ENCODE assay signal across 9 mouse cellular contexts in the genomic region with DNA sequence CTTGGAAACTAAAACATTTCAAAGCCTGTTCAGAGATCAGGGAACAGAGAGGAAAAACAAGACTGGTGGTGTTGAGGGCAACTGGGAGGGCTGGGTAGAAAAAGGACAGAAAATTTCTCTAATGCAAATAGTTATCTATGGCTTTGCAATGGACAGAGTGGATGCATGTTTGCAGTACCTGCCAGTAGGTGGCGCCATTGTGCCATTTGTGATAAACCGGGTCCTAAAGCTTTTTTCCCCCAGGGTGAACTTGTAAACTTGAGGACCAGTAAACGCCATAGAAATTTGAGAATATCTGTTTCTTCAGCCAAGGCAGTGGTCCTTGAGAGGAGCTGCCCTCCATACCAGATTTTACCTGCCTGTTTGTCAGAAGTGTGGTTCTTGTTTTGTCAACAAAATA. TPM values are rescaled to one million over a fixed set of nuclear protein-coding genes. Genes with fewer than 3 reads are reported as not detected.
A peak's percentile ranks its signal among the peaks of the same experiment; 100 is the strongest.
DNase-seq lines count a peak whose midpoint lies in the region; ATAC-seq and TF ChIP-seq lines count a peak whose summit lies in the region.
"Had no signal": no experiment of that assay in that cellular context is flagged by ENCODE, and none has a peak within 500 bp of the region (broad histone marks: within the 10 kb centered on the region; RNA-seq: fewer than 3 reads in every experiment).

No protein-coding gene starts in this region.

- no peaks in the 10 kb centered on the region for H3K27me3 ChIP-seq in kidney, embryonic 16.5 days (ENCODE audit: insufficient read depth, low read length)
- H3K27me3 ChIP-seq: lung, embryonic 15.5 days had no signal

- DNase-seq in kidney, adult 18-20 months: peak; percentile 77
- peak; percentile 72 for DNase-seq in MN1 (ENCODE audit: low spot score)
- peak; percentile 35 for DNase-seq in cerebellum, adult 9-11 months
- peak; percentile 70 for DNase-seq in gastrocnemius, postnatal 14 days
- peak; percentile 56 to 70 for DNase-seq in left cerebral cortex, adult 2 months (ENCODE audit: extremely low spot score in 1 of 2, low spot score in 2 of 2)
- peak; percentile 63 to 78 for DNase-seq in natural killer cell, adult 2 months (ENCODE audit: low spot score in 2 of 2)
- DNase-seq in thymus, postnatal 14 days: peak; percentile 77

- WGBS in kidney, embryonic 16.5 days: 0% methylated on average over 3 of the region's 3 CpGs

- H3K4me3 ChIP-seq in kidney, embryonic 16.5 days (ENCODE audit: low read length): no peak overlapping the region
- H3K4me3 ChIP-seq in left cerebral cortex, adult 2 months: no peak overlapping the region
- H3K4me3 ChIP-seq: lung, embryonic 15.5 days had no signal

- TF ChIP-seq CTCF in left cerebral cortex, adult 2 months (IDR thresholded peaks at IDR 0.05): peak; percentile 93

- H3K9ac ChIP-seq in kidney, embryonic 16.5 days (replicated peaks; ENCODE audit: low read length): no peak overlapping the region
- H3K9ac ChIP-seq: lung, embryonic 15.5 days had no signal

- intact Hi-C loops in gastrocnemius, postnatal 14 days (cut with DNase I; ENCODE audit: low total_unique reads): loop anchor here (5.0 kb wide), 1 partner anchor 69 kb away; a partner anchor contains a TSS
- intact Hi-C loops in left cerebral cortex, adult 2 months (cut with DNase I): loop anchor here (1.0 to 5.0 kb wide), 4 partner anchors 70 to 323 kb away; a partner anchor contains a TSS

- no peak overlapping the region for H3K27ac ChIP-seq in kidney, embryonic 16.5 days (ENCODE audit: low read length)
- no peak overlapping the region for H3K27ac ChIP-seq in left cerebral cortex, adult 2 months
- H3K27ac ChIP-seq: lung, embryonic 15.5 days had no signal

- H3K4me2 ChIP-seq in kidney, embryonic 16.5 days (replicated peaks; ENCODE audit: low read depth, low read length): no peak overlapping the region
- H3K4me2 ChIP-seq: lung, embryonic 15.5 days had no signal

- no peaks in the 10 kb centered on the region for H3K36me3 ChIP-seq in kidney, embryonic 16.5 days (ENCODE audit: insufficient read depth, low read length)
- H3K36me3 ChIP-seq: lung, embryonic 15.5 days had no signal

- no peaks in the 10 kb centered on the region for H3K9me3 ChIP-seq in kidney, embryonic 16.5 days (ENCODE audit: low read length)
- H3K9me3 ChIP-seq: lung, embryonic 15.5 days had no signal

- no peaks in the 10 kb centered on the region for H3K4me1 ChIP-seq in kidney, embryonic 16.5 days (ENCODE audit: insufficient read depth, low read length)
- H3K4me1 ChIP-seq: lung, embryonic 15.5 days had no signal

- ATAC-seq in kidney, embryonic 16.5 days (ENCODE audit: low FRiP score, low TSS enrichment): no peak

RNA-seq across cellular contexts. Expression of a gene that starts 10.1 kb away (rescaled TPM):
- 14.5 and 15.7 TPM in 2 replicates for polyA plus RNA-seq in kidney, embryonic 16.5 days (2015; fragmentation: Nextera tagmentation; extraction: Ambion mirVana)
- total RNA-seq in gastrocnemius, postnatal 14 days (2021): 10 to 100 TPM; 12.2 to 25.3 TPM
- total RNA-seq in left cerebral cortex, adult 2 months (2021): 10 to 100 TPM; 18.5 to 21.5 TPM

RNA-seq across cellular contexts. Expression of a gene that starts 10.8 kb away (rescaled TPM):
- not detected in 2 replicates for polyA plus RNA-seq in kidney, embryonic 16.5 days (2015; fragmentation: Nextera tagmentation; extraction: Ambion mirVana)
- not detected for total RNA-seq in gastrocnemius, postnatal 14 days (2021)
- under 1 TPM in 1 of 2 experiments, not detected in 1; 0.11 TPM for total RNA-seq in left cerebral cortex, adult 2 months (2021)
- polyA plus RNA-seq: lung, embryonic 15.5 days had no signal
